Mouse (Mus musculus): ENCODE measurements at regions not wholly inside any gene's neighbourhood (a gene's known extent, or its start where the extent isn't known, plus 50 kb on each side); places are given as distances from the start of the nearest gene placed in this dataset.

DNA sequence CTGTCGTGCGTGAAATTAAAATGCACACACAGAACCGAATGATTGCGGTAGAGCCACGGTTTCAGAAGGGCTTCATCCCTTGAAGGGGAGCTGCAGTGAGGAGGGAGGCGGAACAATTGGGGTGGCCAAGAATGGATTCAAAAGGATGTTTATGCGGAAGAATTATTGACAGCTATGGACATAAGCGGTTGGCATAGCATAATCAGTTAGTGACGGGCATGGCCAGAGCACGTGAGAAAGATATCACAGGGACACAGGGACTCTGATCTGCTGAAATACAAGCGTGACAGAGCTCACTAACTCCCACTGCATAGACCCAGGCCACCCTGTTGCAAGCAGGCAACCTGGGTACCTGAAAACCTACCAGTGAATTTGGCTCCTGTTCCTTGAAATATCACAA, 63.2 kb upstream of the Psmd7 start:
- TF ChIP-seq CTCF (IDR thresholded peaks at IDR 0.05; ENCODE audit: insufficient read depth, low read length): no peak
- no peak for TF ChIP-seq POLR2A (IDR thresholded peaks at IDR 0.05; ENCODE audit: borderline replicate concordance, extremely low read depth, low read depth, low read length)
